In genomic region chr10:18371866-18372265, GRCm38 (mm10) we compare ENCODE assay signal across 8 mouse cellular contexts. TPM values are rescaled to one million over a fixed set of nuclear protein-coding genes. Genes with fewer than 3 reads are reported as not detected.
DNase-seq lines count a peak whose midpoint lies in the region; ATAC-seq and TF ChIP-seq lines count a peak whose summit lies in the region.

No protein-coding gene starts in this region.

- H3K27ac ChIP-seq in heart, embryonic 11.5 days (ENCODE audit: low read depth, low read length), result no peak overlapping the region
- peak overlapping the region; percentile 62 for H3K27ac ChIP-seq in embryonic facial prominence, embryonic 10.5 days (replicated peaks)
- H3K27ac ChIP-seq in intestine, postnatal 0 days (ENCODE audit: low read depth, low read length), result no peak overlapping the region
- H3K27ac ChIP-seq in neural tube, embryonic 12.5 days, result no peak overlapping the region

- no peak overlapping the region for H3K4me3 ChIP-seq in heart, embryonic 11.5 days (ENCODE audit: low read depth, low read length)
- peak overlapping the region; percentile 23; the same call in 1 of the 2 replicates for H3K4me3 ChIP-seq in embryonic facial prominence, embryonic 10.5 days
- H3K4me3 ChIP-seq in intestine, postnatal 0 days (ENCODE audit: low read depth, low read length), result peak overlapping the region; percentile 11; the same call in 1 of the 2 replicates
- H3K4me3 ChIP-seq in neural tube, embryonic 12.5 days, result no peak overlapping the region

- no peaks in the 10 kb centered on the region for H3K27me3 ChIP-seq in heart, embryonic 11.5 days (ENCODE audit: control insufficient read depth, insufficient read depth, low read length)
- no peaks in the 10 kb centered on the region for H3K27me3 ChIP-seq in embryonic facial prominence, embryonic 10.5 days (replicated peaks; ENCODE audit: low read depth, poor library complexity, severe bottlenecking)
- no peaks in the 10 kb centered on the region for H3K27me3 ChIP-seq in intestine, postnatal 0 days (replicated peaks; ENCODE audit: control insufficient read depth, insufficient read depth, low read length)
- H3K27me3 ChIP-seq in neural tube, embryonic 12.5 days (replicated peaks), result no peaks in the 10 kb centered on the region

- no peak for DNase-seq in heart, postnatal 4 days
- DNase-seq in embryonic facial prominence, embryonic 10.5 days (ENCODE audit: low spot score), result peak; percentile 46
- DNase-seq in urinary bladder, postnatal 4 days (ENCODE audit: low spot score in 2 of 2), result no peak
- DNase-seq in thymus, postnatal 25 days, result no peak

- peaks cover 11% of the 10 kb centered on the region for H3K4me1 ChIP-seq in heart, embryonic 11.5 days (ENCODE audit: control insufficient read depth, insufficient read depth, low read length)
- peaks cover 45% of the 10 kb centered on the region for H3K4me1 ChIP-seq in embryonic facial prominence, embryonic 10.5 days
- no peaks in the 10 kb centered on the region for H3K4me1 ChIP-seq in intestine, postnatal 0 days (replicated peaks; ENCODE audit: control insufficient read depth, insufficient read depth, low read length)
- H3K4me1 ChIP-seq in neural tube, embryonic 12.5 days, result peaks cover 17% of the 10 kb centered on the region

- TF ChIP-seq CTCF in intestine, postnatal 0 days (IDR thresholded peaks at IDR 0.05; ENCODE audit: low read depth), result no peak

- ATAC-seq in heart, embryonic 11.5 days (replicated peaks; ENCODE audit: insufficient number of reproducible peaks, low FRiP score, low TSS enrichment), result no peak
- ATAC-seq in intestine, postnatal 0 days, result no peak
- peak; percentile 65 for ATAC-seq in neural tube, embryonic 12.5 days (ENCODE audit: low FRiP score, low read depth)
- no peak for ATAC-seq in monocyte, adult 5-6 weeks (replicated peaks; ENCODE audit: insufficient number of reproducible peaks, low FRiP score, low TSS enrichment, poor library complexity, severe bottlenecking)

- 52% methylated on average over 13 of the region's 13 CpGs for WGBS in heart, embryonic 11.5 days (ENCODE audit: insufficient replicate concordance)
- 44% methylated on average over 13 of the region's 13 CpGs for WGBS in embryonic facial prominence, embryonic 10.5 days
- WGBS in intestine, postnatal 0 days, result 46% methylated on average over 13 of the region's 13 CpGs
- WGBS in neural tube, embryonic 12.5 days, result 52% methylated on average over 13 of the region's 13 CpGs

- peak overlapping the region; percentile 31 for H3K4me2 ChIP-seq in heart, embryonic 11.5 days
- peak overlapping the region; percentile 60 for H3K4me2 ChIP-seq in intestine, postnatal 0 days (replicated peaks; ENCODE audit: low read depth)
- H3K4me2 ChIP-seq in neural tube, embryonic 12.5 days (replicated peaks), result peak overlapping the region; percentile 50

- 0 out of 2 replicates have a peak overlapping the region, but pooled peaks have one; percentile 0 for H3K9ac ChIP-seq in heart, embryonic 11.5 days (ENCODE audit: low read depth, low read length)
- no peak overlapping the region for H3K9ac ChIP-seq in intestine, postnatal 0 days (ENCODE audit: low read depth, low read length)
- H3K9ac ChIP-seq in neural tube, embryonic 12.5 days, result no peak overlapping the region

- H3K9me3 ChIP-seq in heart, embryonic 11.5 days (replicated peaks; ENCODE audit: control insufficient read depth, low read length), result no peaks in the 10 kb centered on the region
- no peaks in the 10 kb centered on the region for H3K9me3 ChIP-seq in embryonic facial prominence, embryonic 10.5 days
- H3K9me3 ChIP-seq in intestine, postnatal 0 days (ENCODE audit: control insufficient read depth), result no peaks in the 10 kb centered on the region
- H3K9me3 ChIP-seq in neural tube, embryonic 12.5 days, result no peaks in the 10 kb centered on the region

- H3K36me3 ChIP-seq in heart, embryonic 11.5 days (ENCODE audit: control insufficient read depth, insufficient read depth, low read length), result no peaks in the 10 kb centered on the region
- H3K36me3 ChIP-seq in embryonic facial prominence, embryonic 10.5 days (replicated peaks), result no peaks in the 10 kb centered on the region
- H3K36me3 ChIP-seq in intestine, postnatal 0 days (ENCODE audit: control insufficient read depth, insufficient read depth), result no peaks in the 10 kb centered on the region
- no peaks in the 10 kb centered on the region for H3K36me3 ChIP-seq in neural tube, embryonic 12.5 days

RNA-seq across cellular contexts. Expression of gene Nhsl1, which starts 53.1 kb away (rescaled TPM):
- 13.6 and 15.0 TPM in 2 replicates for polyA plus RNA-seq in heart, embryonic 11.5 days (2014; fragmentation: Nextera tagmentation; extraction: Ambion mirVana)
- total RNA-seq in heart, postnatal 4 days (2021), result 10 to 100 TPM; 29.3 to 37.9 TPM
- 12.6 and 12.9 TPM in 2 replicates for polyA plus RNA-seq in embryonic facial prominence, embryonic 10.5 days (2016; fragmentation: Nextera tagmentation; extraction: Ambion mirVana)
- 11.9 and 12.5 TPM in 2 replicates for polyA plus RNA-seq in intestine, postnatal 0 days (2015; fragmentation: Nextera tagmentation; extraction: Ambion mirVana)
- 18.9 and 20.3 TPM in 2 replicates for polyA plus RNA-seq in neural tube, embryonic 12.5 days (2016; fragmentation: Nextera tagmentation; extraction: Ambion mirVana)
- total RNA-seq in monocyte, adult 5-6 weeks (2017), result 0.29 to 0.85 TPM (median 0.68 TPM) in 3 replicates

Comparison
In these comparisons a context has a peak if more than half of its experiments do, and no peak if none do; other contexts are left out.
1. H3K4me3 ChIP-seq: peak in embryonic facial prominence, embryonic 10.5 days (single experiment) and intestine, postnatal 0 days (single experiment); none in heart, embryonic 11.5 days (single experiment) and neural tube, embryonic 12.5 days (single experiment).
2. Peak in every context shown above with its lines, with median percentiles within 50 percentile points of each other: H3K4me2 ChIP-seq.